Mouse (Mus musculus) liver, adult 2 months (tissue): Measurements from ENCODE around the gene Casp9.
A peak's percentile ranks its signal among the peaks of the same experiment; 100 is the strongest.

ENCODE experiments used
- CTCF ChIP-seq: fragments of 200-500 bp; IDR thresholded peaks from 2 replicates; pipeline ENCODE4 v1.5.1; 2011; ENCODE audit warnings: low read depth, low read length, control low read depth
- POLR2A ChIP-seq: fragments of 200-500 bp; IDR thresholded peaks from 2 replicates; pipeline ENCODE4 v1.6.1; 2011; ENCODE audit warnings: low read length, control low read depth; ENCODE audit not compliant: insufficient read depth; ENCODE audit errors: extremely low read depth

DNA sequence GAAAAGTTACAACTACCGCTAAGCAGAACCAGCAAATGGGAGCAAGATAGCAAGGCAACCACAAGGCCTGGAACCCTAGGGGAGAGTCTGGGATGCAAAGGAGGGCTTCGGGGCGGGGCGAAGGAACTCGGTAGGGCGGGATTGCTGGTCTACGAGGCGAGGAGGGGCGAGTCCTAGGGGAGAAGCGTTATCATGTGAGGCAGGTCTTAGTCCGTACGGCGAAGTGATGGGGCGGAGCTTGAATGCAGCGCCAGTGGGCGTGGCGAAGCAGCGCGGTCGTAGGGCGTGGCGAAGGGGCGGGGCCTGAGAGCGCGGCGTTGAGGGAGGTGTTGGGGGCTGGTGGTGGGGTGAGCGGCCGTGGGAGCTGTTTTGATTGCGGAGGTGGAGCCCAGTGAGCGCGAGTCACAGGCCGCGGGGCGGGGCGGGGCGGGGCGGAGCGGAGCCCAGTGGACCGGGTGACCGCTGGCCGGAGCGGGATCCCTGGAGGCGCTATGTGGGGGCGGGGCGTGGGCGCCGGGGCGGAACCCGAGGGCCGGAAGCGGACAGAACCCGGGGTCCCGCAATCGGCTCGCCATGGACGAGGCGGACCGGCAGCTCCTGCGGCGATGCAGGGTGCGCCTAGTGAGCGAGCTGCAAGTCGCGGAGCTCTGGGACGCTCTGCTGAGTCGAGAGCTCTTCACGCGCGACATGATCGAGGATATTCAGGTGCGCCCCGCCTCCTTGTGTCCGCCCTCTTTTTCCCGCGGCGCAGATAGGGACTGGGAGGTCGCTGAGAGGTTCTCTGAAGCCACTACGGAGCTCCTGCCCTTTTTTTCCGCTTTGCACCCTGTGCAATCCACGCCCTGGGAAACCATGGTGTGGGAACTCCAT lies at the start of gene Casp9:
- TF ChIP-seq CTCF (no peak), POLR2A (peak; percentile 72)
